Mouse (Mus musculus): Measurements from ENCODE around the gene Hmgcs2. TPM values are rescaled to one million over a fixed set of nuclear protein-coding genes. Genes with fewer than 3 reads are reported as not detected.
"Not testable (repeated sequence)": the region's sequence is repeated elsewhere in the genome, so short reads cannot be mapped to it uniquely, and the experiment has no call there.

Gene Hmgcs2
- total RNA-seq, 2 experiments from 2014 or later, result 11.9 to 14.1 TPM

- no peak for DNase-seq (ENCODE audit: extremely low spot score in 1 of 2, low spot score in 2 of 2)
- intact Hi-C loops (cut with DNase I), result no loop called here
Observed at GRCm38 (mm10) chr3:98324235-98324634, 44.0 kb downstream of the Hmgcs2 start.

GRCm38 (mm10) chr3:98334010-98334409 is 53.8 kb downstream of the Hmgcs2 start:
- intact Hi-C loops (cut with DNase I), result no loop called here
- no peak for DNase-seq (ENCODE audit: extremely low spot score in 1 of 2, low spot score in 2 of 2)

- DNase-seq (ENCODE audit: extremely low spot score in 1 of 2, low spot score in 2 of 2), result no peak
- intact Hi-C loops (cut with DNase I), result no loop called here
Observed at GRCm38 (mm10) chr3:98335331-98335730, 55.1 kb downstream of the Hmgcs2 start.

GRCm38 (mm10) chr3:98335886-98336285 is 55.7 kb downstream of the Hmgcs2 start:
- no peak for DNase-seq (ENCODE audit: extremely low spot score in 1 of 2, low spot score in 2 of 2)
- intact Hi-C loops (cut with DNase I), result no loop called here

GRCm38 (mm10) chr3:98336661-98337654 is 56.7 kb downstream of the Hmgcs2 start:
- no peak for DNase-seq (ENCODE audit: extremely low spot score in 1 of 2, low spot score in 2 of 2)
- intact Hi-C loops (cut with DNase I), result no loop called here

GRCm38 (mm10) chr3:98338584-98339041 is 58.4 kb downstream of the Hmgcs2 start:
- intact Hi-C loops (cut with DNase I), result no loop called here
- peak in 1 of 2 experiments; percentile 61 for DNase-seq (ENCODE audit: extremely low spot score in 1 of 2, low spot score in 2 of 2)

- peak in 1 of 2 experiments; percentile 51 for DNase-seq (ENCODE audit: extremely low spot score in 1 of 2, low spot score in 2 of 2)
- intact Hi-C loops (cut with DNase I), result no loop called here
Observed at GRCm38 (mm10) chr3:98339097-98339705, 59.0 kb downstream of the Hmgcs2 start.

GRCm38 (mm10) chr3:98339706-98340109 is 59.5 kb downstream of the Hmgcs2 start, which contains the start of gene Phgdh:
Phgdh (minus strand) TSS chr3:98339990.
- DNase-seq (ENCODE audit: extremely low spot score in 1 of 2, low spot score in 2 of 2), result peak; percentile 56 to 77
- intact Hi-C loops (cut with DNase I), result not testable (repeated sequence)

- intact Hi-C loops (cut with DNase I), result no loop called here
- no peak for DNase-seq (ENCODE audit: extremely low spot score in 1 of 2, low spot score in 2 of 2)
Observed at GRCm38 (mm10) chr3:98340818-98341594, 60.8 kb downstream of the Hmgcs2 start.

- DNase-seq (ENCODE audit: extremely low spot score in 1 of 2, low spot score in 2 of 2), result no peak
- intact Hi-C loops (cut with DNase I), result no loop called here
Observed at GRCm38 (mm10) chr3:98343235-98343634, 63.0 kb downstream of the Hmgcs2 start.

- no peak for DNase-seq (ENCODE audit: extremely low spot score in 1 of 2, low spot score in 2 of 2)
- intact Hi-C loops (cut with DNase I), result no loop called here
Observed at GRCm38 (mm10) chr3:98348106-98348505, 67.9 kb downstream of the Hmgcs2 start.

- no peak for DNase-seq (ENCODE audit: extremely low spot score in 1 of 2, low spot score in 2 of 2)
- intact Hi-C loops (cut with DNase I), result no loop called here
Observed at GRCm38 (mm10) chr3:98348705-98349104, 68.5 kb downstream of the Hmgcs2 start.

- peak; percentile 60 to 76 for DNase-seq (ENCODE audit: extremely low spot score in 1 of 2, low spot score in 2 of 2)
- intact Hi-C loops (cut with DNase I), result no loop called here
Observed at GRCm38 (mm10) chr3:98353892-98354291, 73.7 kb downstream of the Hmgcs2 start.

GRCm38 (mm10) chr3:98355344-98356025 is 75.2 kb downstream of the Hmgcs2 start:
- no peak for DNase-seq (ENCODE audit: extremely low spot score in 1 of 2, low spot score in 2 of 2)
- intact Hi-C loops (cut with DNase I), result no loop called here

- intact Hi-C loops (cut with DNase I), result no loop called here
- DNase-seq (ENCODE audit: extremely low spot score in 1 of 2, low spot score in 2 of 2), result no peak
Observed at GRCm38 (mm10) chr3:98356026-98356365, 75.8 kb downstream of the Hmgcs2 start.

- no peak for DNase-seq (ENCODE audit: extremely low spot score in 1 of 2, low spot score in 2 of 2)
- intact Hi-C loops (cut with DNase I), result no loop called here
Observed at GRCm38 (mm10) chr3:98356632-98357370, 76.6 kb downstream of the Hmgcs2 start.

Measured in left cerebral cortex, postnatal 10 days (tissue).